Mouse (Mus musculus) spleen, adult 10 weeks (tissue): ENCODE results near the gene Galnt18. TPM values are rescaled to one million over a fixed set of nuclear protein-coding genes. Genes with fewer than 3 reads are reported as not detected.

ENCODE experiments used
- polyA plus RNA-seq: library from polyadenylated mRNA; stranded (reverse); fragments of 350-450 nt; fragmentation: Illumina TruSeq; extraction: RNeasy Lipid Tissue Mini Kit (QIAGEN cat#74804); gene quantifications from one replicate; pipeline ENCODE4 v1.2.3, GENCODE M21; 2015; ENCODE audit warnings: low replicate concordance; ENCODE audit not compliant: insufficient read depth

Galnt18 gene
- polyA plus RNA-seq, result 1.4 TPM

DNA sequence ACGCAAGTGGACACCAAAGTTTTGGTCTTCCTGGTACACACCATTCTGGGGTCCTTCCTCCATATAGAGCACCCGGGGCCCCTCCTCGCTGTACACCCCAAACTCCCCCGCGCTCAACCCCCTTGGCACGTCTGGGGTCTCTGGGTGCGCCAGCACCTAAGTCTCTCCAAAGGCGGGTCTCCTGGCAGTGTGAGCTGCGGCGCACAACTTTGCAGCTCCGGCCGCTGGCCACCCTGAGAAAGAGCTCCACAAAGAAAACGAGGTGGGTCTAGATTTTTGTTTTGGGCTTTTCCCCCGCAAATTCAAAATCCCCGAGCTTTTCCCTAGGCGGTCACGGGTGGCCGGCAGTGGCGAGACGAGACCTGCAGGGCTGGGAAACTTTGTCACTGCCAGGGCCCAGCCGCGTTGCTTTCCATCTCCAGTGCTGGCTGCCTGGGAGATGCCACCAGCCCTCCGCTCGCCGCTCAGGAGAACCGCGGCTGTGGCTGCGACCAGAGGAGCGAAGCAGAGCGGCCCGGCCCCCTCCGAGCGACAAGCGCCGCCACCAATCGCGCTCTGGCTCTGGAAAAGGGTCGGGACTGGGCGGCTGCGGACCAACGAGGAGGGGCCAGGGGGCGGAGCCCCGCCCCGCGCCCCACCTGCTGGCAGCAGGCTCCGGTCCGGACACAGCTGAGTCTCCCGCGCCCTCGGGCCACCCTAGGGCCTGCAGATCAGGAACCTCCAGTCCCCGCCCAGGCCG, at the start of gene Galnt18:
TSS of gene Galnt18 (minus strand) at position 474 of the 739 bp plus-strand sequence.

Other genes with a start within 250 kb of the Galnt18 start
- gene Usp47, start 243.5 kb upstream of the Galnt18 start, polyA plus RNA-seq, result 63.6 TPM